Mouse (Mus musculus) kidney, adult 2 months (tissue): Measurements from ENCODE around the gene Gm19426. TPM values are rescaled to one million over a fixed set of nuclear protein-coding genes. Genes with fewer than 3 reads are reported as not detected.

Experiments
- DNase-seq: peaks from one replicate; pipeline ENCODE4 v3.0.0; 2021
- H3K27ac ChIP-seq: fragments of 200-500 bp; 2 replicates; pipeline ENCODE4 v1.5.1; 2012; ENCODE audit warnings: low read depth, low read length, control low read depth, inconsistent platforms; ENCODE audit not compliant: insufficient read depth
- H3K27me3 ChIP-seq: fragments of 200-500 bp; replicated peaks from 2 replicates; pipeline ENCODE4 v1.6.1; 2012; ENCODE audit warnings: mild to moderate bottlenecking, moderate library complexity, low read length, inconsistent platforms; ENCODE audit not compliant: control insufficient read depth, insufficient read depth
- H3K36me3 ChIP-seq: fragments of 200-500 bp; 2 replicates; pipeline ENCODE4 v1.6.1; 2012; ENCODE audit warnings: mild to moderate bottlenecking, moderate library complexity, low read length, inconsistent platforms; ENCODE audit not compliant: control insufficient read depth, insufficient read depth
- H3K4me1 ChIP-seq: fragments of 200-500 bp; 2 replicates; pipeline ENCODE4 v1.6.1; 2011; ENCODE audit warnings: low read length; ENCODE audit not compliant: control insufficient read depth, insufficient read depth
- H3K4me3 ChIP-seq: fragments of 200-500 bp; 2 replicates; pipeline ENCODE4 v1.5.1; 2011; ENCODE audit warnings: mild to moderate bottlenecking, low read depth, low read length, control low read depth; ENCODE audit not compliant: insufficient read depth
- CTCF ChIP-seq: fragments of 200-500 bp; conservative IDR thresholded peaks from 2 replicates; pipeline ENCODE4 v1.5.1; 2011; ENCODE audit warnings: low read depth, mild to moderate bottlenecking, control low read depth, low read length, moderate library complexity, mixed read lengths; ENCODE audit not compliant: insufficient read depth, insufficient read length
- POLR2A ChIP-seq: fragments of 200-500 bp; IDR thresholded peaks from one replicate; pipeline ENCODE4 v1.6.1; 2011; ENCODE audit warnings: low read depth, low read length, control low read depth
- WGBS: fragments of 180-500 bp; shearing (Covaris S2); methylation state at CpG from one replicate; pipeline ENCODE4 v1.1.7; 2018; 5-methylcytosine and 5-hydroxymethylcytosine counted together
- polyA plus RNA-seq: library from polyadenylated mRNA; depleted of rRNA; stranded (reverse); fragments of >200 nt; gene quantifications from 2 replicates; pipeline ENCODE4 v1.2.3, GENCODE M21; 2012; rRNA removed

Gene Gm19426
- polyA plus RNA-seq, 1 experiment = 2.0 TPM

- 82% methylated on average over 1 of the region's 1 CpGs for WGBS
- no peak for TF ChIP-seq POLR2A
- TF ChIP-seq CTCF = no peak
- H3K4me1 ChIP-seq = peaks cover 7% of the 10 kb centered on the region; the same call in 1 of the 2 replicates
- H3K4me3 ChIP-seq = no peak overlapping the region
- H3K27me3 ChIP-seq = no peaks in the 10 kb centered on the region
- DNase-seq = no peak
- no peak overlapping the region for H3K27ac ChIP-seq
- peaks cover 6% of the 10 kb centered on the region for H3K36me3 ChIP-seq
Measured at GRCm38 (mm10) chr2:84705295-84705694, 38.2 kb downstream of the Gm19426 start.

- Histone ChIP-seq H3K27ac (no peak overlapping the region), H3K27me3 (no peaks in the 10 kb centered on the region), H3K36me3 (no peaks in the 10 kb centered on the region; the same call in 1 of the 2 replicates), H3K4me1 (peaks cover 7% of the 10 kb centered on the region; the same call in 1 of the 2 replicates), H3K4me3 (no peak overlapping the region)
- no peak for DNase-seq
- no peak for TF ChIP-seq POLR2A
- TF ChIP-seq CTCF = no peak
- WGBS = 47% methylated on average over 5 of the region's 5 CpGs
Measured at GRCm38 (mm10) chr2:84704329-84704728, 39.1 kb downstream of the Gm19426 start.

- 88% methylated on average over 1 of the region's 1 CpGs for WGBS
- Histone ChIP-seq H3K27ac (no peak overlapping the region), H3K27me3 (no peaks in the 10 kb centered on the region), H3K36me3 (no peaks in the 10 kb centered on the region; the same call in 1 of the 2 replicates), H3K4me1 (peaks cover 7% of the 10 kb centered on the region; the same call in 1 of the 2 replicates), H3K4me3 (no peak overlapping the region)
- TF ChIP-seq CTCF = no peak
- no peak for DNase-seq
Measured at GRCm38 (mm10) chr2:84703497-84703896, 40.0 kb downstream of the Gm19426 start.

- TF ChIP-seq CTCF (no peak), POLR2A (no peak)
- no peaks in the 10 kb centered on the region for H3K4me1 ChIP-seq
- H3K36me3 ChIP-seq = peaks cover 6% of the 10 kb centered on the region
- no peak for DNase-seq
- 78% methylated on average over 5 of the region's 5 CpGs for WGBS
- H3K27ac ChIP-seq = no peak overlapping the region
- H3K27me3 ChIP-seq = no peaks in the 10 kb centered on the region
- no peak overlapping the region for H3K4me3 ChIP-seq
Measured at GRCm38 (mm10) chr2:84695007-84695695, 48.3 kb downstream of the Gm19426 start.

Other genes starting within 250 kb of the Gm19426 start
- 53.2 and 58.7 TPM in 2 replicates for gene Ctnnd1, start 92.9 kb downstream of the Gm19426 start, polyA plus RNA-seq
- 0.02 TPM in 1 of 2 replicates, not detected in the other for gene Btbd18, start 84.6 kb downstream of the Gm19426 start, polyA plus RNA-seq
- gene Selenoh, start 72.9 kb downstream of the Gm19426 start, polyA plus RNA-seq = 29.6 and 32.2 TPM in 2 replicates
- not detected in 2 replicates for gene Gm28635, start 65.6 kb downstream of the Gm19426 start, polyA plus RNA-seq
- gene Med19, start 65.3 kb downstream of the Gm19426 start, polyA plus RNA-seq = 7.8 and 9.3 TPM in 2 replicates
- gene Tmx2, start 64.5 kb downstream of the Gm19426 start, polyA plus RNA-seq = 188 and 193 TPM in 2 replicates
- 59.6 and 65.8 TPM in 2 replicates for gene Zdhhc5, start 28.5 kb downstream of the Gm19426 start, polyA plus RNA-seq
- 9.3 and 11.1 TPM in 2 replicates for gene Clp1, start 16.3 kb downstream of the Gm19426 start, polyA plus RNA-seq
- gene Ypel4, start 9.6 kb downstream of the Gm19426 start, polyA plus RNA-seq = 0.46 and 0.48 TPM in 2 replicates
- gene Serping1, start 31.8 kb upstream of the Gm19426 start, polyA plus RNA-seq = 232 and 288 TPM in 2 replicates
- 18.1 and 24.1 TPM in 2 replicates for gene Ube2l6, start 55.2 kb upstream of the Gm19426 start, polyA plus RNA-seq
- gene Smtnl1, start 79.0 kb upstream of the Gm19426 start, polyA plus RNA-seq = 2.6 TPM in 1 of 2 replicates, not detected in the other
- gene Timm10, start 83.3 kb upstream of the Gm19426 start, polyA plus RNA-seq = 62.2 and 90.3 TPM in 2 replicates
- gene Slc43a1, start 95.2 kb upstream of the Gm19426 start, polyA plus RNA-seq = 3.6 and 4.3 TPM in 2 replicates
- gene Rtn4rl2, start 143.1 kb upstream of the Gm19426 start, polyA plus RNA-seq = 1.4 and 1.5 TPM in 2 replicates
- 60.8 and 62.2 TPM in 2 replicates for gene Slc43a3, start 192.9 kb upstream of the Gm19426 start, polyA plus RNA-seq
- gene Prg2, start 236.8 kb upstream of the Gm19426 start, polyA plus RNA-seq = 0.16 TPM in 1 of 2 replicates, not detected in the other
- gene Prg3, start 244.6 kb upstream of the Gm19426 start, polyA plus RNA-seq = 0.28 TPM in 1 of 2 replicates, not detected in the other